Mouse (Mus musculus): ENCODE measurements around the gene Scgb2b20.
"Not testable (repeated sequence)": the region's sequence is repeated elsewhere in the genome, so short reads cannot be mapped to it uniquely, and the experiment has no call there.

Gene Scgb2b20

DNA sequence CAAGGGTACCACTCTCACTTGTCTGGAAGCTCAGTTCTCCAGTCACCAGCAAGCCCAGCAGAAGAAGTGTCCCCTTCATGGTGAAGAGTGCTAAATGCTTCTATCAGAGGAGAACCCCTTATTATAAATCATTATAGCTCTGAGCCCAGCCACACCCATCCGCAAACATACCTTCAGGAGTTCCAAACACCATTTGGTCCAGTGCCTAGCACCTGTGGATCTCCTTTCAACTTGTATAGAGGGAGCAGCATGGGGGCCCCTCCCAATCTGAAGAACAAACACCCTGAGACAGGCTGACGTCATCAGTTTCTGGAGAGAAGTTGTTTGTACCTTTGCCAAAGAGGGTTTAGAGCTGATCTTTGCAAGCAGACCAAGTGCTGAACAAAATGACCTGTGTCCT, at the start of gene Scgb2b20:
Gene Scgb2b20, minus strand, starts transcription at position 101 of the 400 bp plus-strand sequence.
- not testable (repeated sequence) for DNase-seq (ENCODE audit: low read depth)

DNA sequence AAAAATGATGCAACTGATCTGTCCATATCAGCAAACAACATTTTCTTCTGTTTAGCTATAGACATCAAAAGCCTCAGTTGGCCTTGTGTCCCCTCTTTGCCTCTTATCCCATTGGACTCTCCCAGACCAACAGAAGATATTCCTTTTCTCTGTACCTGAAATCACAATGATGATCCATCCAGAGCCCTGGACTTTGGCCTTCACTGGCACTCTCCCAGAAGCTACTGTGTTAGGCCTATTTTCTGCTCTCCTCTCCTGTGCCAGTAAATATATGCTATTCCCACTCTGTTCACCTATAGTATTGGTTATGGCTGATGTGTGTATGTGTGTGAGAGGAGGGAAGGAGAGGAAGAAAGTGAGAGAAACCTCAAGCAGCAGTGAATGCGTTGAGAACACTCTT, 43.6 kb upstream of the Scgb2b20 start:
- not testable (repeated sequence) for DNase-seq (ENCODE audit: low read depth)

DNA sequence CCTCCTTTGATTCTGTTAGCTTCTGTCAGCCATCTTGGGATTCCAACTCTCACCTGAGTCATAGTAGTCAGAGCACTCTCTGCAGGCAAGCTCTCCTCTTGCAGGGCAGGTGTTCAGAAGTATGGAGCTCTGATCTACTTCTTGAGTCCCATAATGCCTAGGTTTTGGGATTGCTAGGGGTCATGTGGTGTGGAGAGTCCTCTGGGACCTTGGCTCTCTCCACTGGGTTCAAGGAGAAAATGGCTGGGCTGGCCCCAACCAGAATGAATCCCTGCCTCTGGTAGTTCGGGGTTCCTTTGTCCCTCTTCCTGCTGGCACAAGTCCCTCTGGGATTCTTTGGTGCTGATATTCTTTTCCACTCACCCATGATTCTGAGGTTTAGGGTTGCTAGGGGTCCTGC, 35.5 kb upstream of the Scgb2b20 start:
- no peak for DNase-seq (ENCODE audit: low read depth)

GRCm38 (mm10) chr7:33399749-33400148, 33.6 kb upstream of the Scgb2b20 start:
- not testable (repeated sequence) for DNase-seq (ENCODE audit: low read depth)

GRCm38 (mm10) chr7:33372934-33373333, 6.8 kb upstream of the Scgb2b20 start, which contains the start of gene Scgb1b20:
Scgb1b20 (plus strand) TSS chr7:33373234.
- DNase-seq (ENCODE audit: low read depth), result not testable (repeated sequence)
